Mouse (Mus musculus): ENCODE results near the gene Cyb561d2. TPM values are rescaled to one million over a fixed set of nuclear protein-coding genes. Genes with fewer than 3 reads are reported as not detected.

Cyb561d2 gene
- polyA plus RNA-seq, 1 experiment from 2014 or later = 13.1 TPM

GRCm38 (mm10) chr9:107549297-107550074, 7.5 kb upstream of the Cyb561d2 start:
- Histone ChIP-seq H3K27ac (replicated peaks; ENCODE audit: low read depth, low read length) (no peak overlapping the region), H3K4me1 (ENCODE audit: control insufficient read depth, insufficient read depth, low read length) (peaks cover 45% of the 10 kb centered on the region)
- 78% methylated on average over 20 of the region's 20 CpGs for WGBS

GRCm38 (mm10) chr9:107548820-107549219, 6.8 kb upstream of the Cyb561d2 start:
- H3K4me3 ChIP-seq (ENCODE audit: low read depth, low read length) = no peak overlapping the region
- no peaks in the 10 kb centered on the region for H3K27me3 ChIP-seq (ENCODE audit: control insufficient read depth, insufficient read depth, low read length)
- DNase-seq (ENCODE audit: low spot score) (no peak), ATAC-seq (ENCODE audit: insufficient number of reproducible peaks, low FRiP score, low TSS enrichment, low read depth) (no peak)
- H3K9ac ChIP-seq (ENCODE audit: low read length) = no peak overlapping the region
- H3K27ac ChIP-seq (replicated peaks; ENCODE audit: low read depth, low read length) = no peak overlapping the region
- no peak overlapping the region for H3K4me2 ChIP-seq (ENCODE audit: low read depth, severe bottlenecking)
- H3K4me1 ChIP-seq (ENCODE audit: control insufficient read depth, insufficient read depth, low read length) = peaks cover 45% of the 10 kb centered on the region
- no peaks in the 10 kb centered on the region for H3K9me3 ChIP-seq (ENCODE audit: control insufficient read depth, low read length)
- H3K36me3 ChIP-seq (ENCODE audit: control insufficient read depth, insufficient read depth, low read length) = peaks cover 5% of the 10 kb centered on the region; the same call in 1 of the 2 replicates
- WGBS = 89% methylated on average over 10 of the region's 10 CpGs

More at GRCm38 (mm10) chr9:107549297-107550074, 7.5 kb upstream of the Cyb561d2 start:
- H3K9ac ChIP-seq (ENCODE audit: low read length) = no peak overlapping the region
- peaks cover 2% of the 10 kb centered on the region; the same call in 1 of the 2 replicates for H3K36me3 ChIP-seq (ENCODE audit: control insufficient read depth, insufficient read depth, low read length)
- H3K9me3 ChIP-seq (ENCODE audit: control insufficient read depth, low read length) = no peaks in the 10 kb centered on the region
- no peak overlapping the region; the same call in 1 of the 2 replicates for H3K4me2 ChIP-seq (ENCODE audit: low read depth, severe bottlenecking)
- H3K4me3 ChIP-seq (ENCODE audit: low read depth, low read length) = no peak overlapping the region
- no peak for DNase-seq (ENCODE audit: low spot score)
- no peak for ATAC-seq (ENCODE audit: insufficient number of reproducible peaks, low FRiP score, low TSS enrichment, low read depth)
- H3K27me3 ChIP-seq (ENCODE audit: control insufficient read depth, insufficient read depth, low read length) = no peaks in the 10 kb centered on the region

GRCm38 (mm10) chr9:107547957-107548356, 6.0 kb upstream of the Cyb561d2 start:
- H3K4me1 ChIP-seq (ENCODE audit: control insufficient read depth, insufficient read depth, low read length) = peaks cover 41% of the 10 kb centered on the region
- peaks cover 5% of the 10 kb centered on the region; the same call in 1 of the 2 replicates for H3K36me3 ChIP-seq (ENCODE audit: control insufficient read depth, insufficient read depth, low read length)
- no peak for DNase-seq (ENCODE audit: low spot score)

GRCm38 (mm10) chr9:107547026-107547425, 5.0 kb upstream of the Cyb561d2 start, which contains the start of gene Zmynd10:
TSS of gene Zmynd10 (plus strand) at chr9:107547298.
- H3K4me3 ChIP-seq (ENCODE audit: low read depth, low read length) = 0 out of 2 replicates have a peak within 1 kb of the TSS, but pooled peaks have one; percentile 6
- peaks cover 5% of the 10 kb centered on the region; the same call in 1 of the 2 replicates for H3K36me3 ChIP-seq (ENCODE audit: control insufficient read depth, insufficient read depth, low read length)
- H3K9ac ChIP-seq (ENCODE audit: low read length) = peak within 1 kb of the TSS; percentile 30; the same call in 1 of the 2 replicates
- 1% methylated on average over 20 of the region's 20 CpGs for WGBS
- H3K9me3 ChIP-seq (ENCODE audit: control insufficient read depth, low read length) = no peaks in the 10 kb centered on the region
- H3K4me2 ChIP-seq (ENCODE audit: low read depth, severe bottlenecking) = peak within 1 kb of the TSS; percentile 44
- H3K27ac ChIP-seq (replicated peaks; ENCODE audit: low read depth, low read length) = peak within 1 kb of the TSS; percentile 42; the same call in 1 of the 2 replicates
- ATAC-seq (ENCODE audit: insufficient number of reproducible peaks, low FRiP score, low TSS enrichment, low read depth) (peak; percentile 75), DNase-seq (ENCODE audit: low spot score) (peak; percentile 94)
- peaks cover 37% of the 10 kb centered on the region for H3K4me1 ChIP-seq (ENCODE audit: control insufficient read depth, insufficient read depth, low read length)
- H3K27me3 ChIP-seq (ENCODE audit: control insufficient read depth, insufficient read depth, low read length) = no peaks in the 10 kb centered on the region

More at GRCm38 (mm10) chr9:107547957-107548356, 6.0 kb upstream of the Cyb561d2 start:
- no peaks in the 10 kb centered on the region for H3K9me3 ChIP-seq (ENCODE audit: control insufficient read depth, low read length)
- no peak overlapping the region for H3K27ac ChIP-seq (replicated peaks; ENCODE audit: low read depth, low read length)
- no peak for ATAC-seq (ENCODE audit: insufficient number of reproducible peaks, low FRiP score, low TSS enrichment, low read depth)
- no peak overlapping the region for H3K4me3 ChIP-seq (ENCODE audit: low read depth, low read length)
- no peak overlapping the region for H3K9ac ChIP-seq (ENCODE audit: low read length)
- no peaks in the 10 kb centered on the region for H3K27me3 ChIP-seq (ENCODE audit: control insufficient read depth, insufficient read depth, low read length)
- WGBS = 84% methylated on average over 5 of the region's 5 CpGs
- no peak overlapping the region for H3K4me2 ChIP-seq (ENCODE audit: low read depth, severe bottlenecking)

- Histone ChIP-seq H3K4me1 (ENCODE audit: control insufficient read depth, insufficient read depth, low read length) (peaks cover 29% of the 10 kb centered on the region), H3K4me3 (ENCODE audit: low read depth, low read length) (no peak overlapping the region), H3K27ac (replicated peaks; ENCODE audit: low read depth, low read length) (no peak overlapping the region), H3K9me3 (ENCODE audit: control insufficient read depth, low read length) (no peaks in the 10 kb centered on the region), H3K4me2 (ENCODE audit: low read depth, severe bottlenecking) (no peak overlapping the region), H3K9ac (ENCODE audit: low read length) (no peak overlapping the region), H3K36me3 (ENCODE audit: control insufficient read depth, insufficient read depth, low read length) (peaks cover 5% of the 10 kb centered on the region; the same call in 1 of the 2 replicates), H3K27me3 (ENCODE audit: control insufficient read depth, insufficient read depth, low read length) (no peaks in the 10 kb centered on the region)
- ATAC-seq (ENCODE audit: insufficient number of reproducible peaks, low FRiP score, low TSS enrichment, low read depth) = no peak
- 3% methylated on average over 3 of the region's 3 CpGs for WGBS
- DNase-seq (ENCODE audit: low spot score) = peak; percentile 89
Measured at GRCm38 (mm10) chr9:107545602-107546001, 3.6 kb upstream of the Cyb561d2 start.

GRCm38 (mm10) chr9:107545199-107545598, 3.2 kb upstream of the Cyb561d2 start:
- Histone ChIP-seq H3K27ac (replicated peaks; ENCODE audit: low read depth, low read length) (no peak overlapping the region), H3K4me1 (ENCODE audit: control insufficient read depth, insufficient read depth, low read length) (peaks cover 26% of the 10 kb centered on the region), H3K36me3 (ENCODE audit: control insufficient read depth, insufficient read depth, low read length) (peaks cover 5% of the 10 kb centered on the region; the same call in 1 of the 2 replicates), H3K9me3 (ENCODE audit: control insufficient read depth, low read length) (no peaks in the 10 kb centered on the region), H3K27me3 (ENCODE audit: control insufficient read depth, insufficient read depth, low read length) (no peaks in the 10 kb centered on the region), H3K9ac (ENCODE audit: low read length) (no peak overlapping the region), H3K4me2 (ENCODE audit: low read depth, severe bottlenecking) (no peak overlapping the region), H3K4me3 (ENCODE audit: low read depth, low read length) (no peak overlapping the region)
- DNase-seq (ENCODE audit: low spot score) = no peak
- ATAC-seq (ENCODE audit: insufficient number of reproducible peaks, low FRiP score, low TSS enrichment, low read depth) = no peak
- 83% methylated on average over 10 of the region's 10 CpGs for WGBS

- Histone ChIP-seq H3K4me1 (ENCODE audit: control insufficient read depth, insufficient read depth, low read length) (peaks cover 26% of the 10 kb centered on the region), H3K9me3 (ENCODE audit: control insufficient read depth, low read length) (no peaks in the 10 kb centered on the region), H3K4me3 (ENCODE audit: low read depth, low read length) (no peak overlapping the region), H3K4me2 (ENCODE audit: low read depth, severe bottlenecking) (no peak overlapping the region), H3K27me3 (ENCODE audit: control insufficient read depth, insufficient read depth, low read length) (no peaks in the 10 kb centered on the region), H3K27ac (replicated peaks; ENCODE audit: low read depth, low read length) (no peak overlapping the region), H3K9ac (ENCODE audit: low read length) (no peak overlapping the region), H3K36me3 (ENCODE audit: control insufficient read depth, insufficient read depth, low read length) (peaks cover 8% of the 10 kb centered on the region)
- no peak for ATAC-seq (ENCODE audit: insufficient number of reproducible peaks, low FRiP score, low TSS enrichment, low read depth)
- no peak for DNase-seq (ENCODE audit: low spot score)
- WGBS = 95% methylated on average over 12 of the region's 12 CpGs
Measured at GRCm38 (mm10) chr9:107544729-107545128, 2.7 kb upstream of the Cyb561d2 start.

- peaks cover 11% of the 10 kb centered on the region for H3K36me3 ChIP-seq (ENCODE audit: control insufficient read depth, insufficient read depth, low read length)
- no peaks in the 10 kb centered on the region for H3K27me3 ChIP-seq (ENCODE audit: control insufficient read depth, insufficient read depth, low read length)
- H3K4me2 ChIP-seq (ENCODE audit: low read depth, severe bottlenecking) = no peak overlapping the region
- ATAC-seq (ENCODE audit: insufficient number of reproducible peaks, low FRiP score, low TSS enrichment, low read depth) (no peak), DNase-seq (ENCODE audit: low spot score) (no peak)
- no peak overlapping the region for H3K27ac ChIP-seq (replicated peaks; ENCODE audit: low read depth, low read length)
- H3K4me1 ChIP-seq (ENCODE audit: control insufficient read depth, insufficient read depth, low read length) = peaks cover 26% of the 10 kb centered on the region
- H3K9ac ChIP-seq (ENCODE audit: low read length) = no peak overlapping the region
- no peaks in the 10 kb centered on the region for H3K9me3 ChIP-seq (ENCODE audit: control insufficient read depth, low read length)
- no peak overlapping the region for H3K4me3 ChIP-seq (ENCODE audit: low read depth, low read length)
- 95% methylated on average over 17 of the region's 17 CpGs for WGBS
Measured at GRCm38 (mm10) chr9:107544196-107544700, 2.3 kb upstream of the Cyb561d2 start.
